Mouse (Mus musculus) thymus, postnatal 4 days (tissue): ENCODE data around the gene Gm21988.

ENCODE experiments used
- DNase-seq: peaks from one replicate; pipeline ENCODE4 v3.0.0; 2021

The Gm21988 gene

GRCm38 (mm10) chr11:70215301-70215700 lies 24.3 kb downstream of the Gm21988 start:
- no peak for DNase-seq

- no peak for DNase-seq
These were observed 24.8 kb downstream of the Gm21988 start for GRCm38 (mm10) chr11:70214856-70215209.

- DNase-seq = no peak
These were observed 25.3 kb downstream of the Gm21988 start for GRCm38 (mm10) chr11:70214191-70214855.

GRCm38 (mm10) chr11:70213736-70214135 lies 25.9 kb downstream of the Gm21988 start:
- no peak for DNase-seq

- peak; percentile 78 for DNase-seq
These were observed 26.7 kb downstream of the Gm21988 start for GRCm38 (mm10) chr11:70212896-70213295.

GRCm38 (mm10) chr11:70212423-70212822 lies 27.2 kb downstream of the Gm21988 start, which contains the start of gene Slc16a11:
TSS of gene Slc16a11 (plus strand) at chr11:70212752.
- DNase-seq = no peak

GRCm38 (mm10) chr11:70211972-70212371 lies 27.7 kb downstream of the Gm21988 start:
- DNase-seq = no peak

- DNase-seq = no peak
These were observed 28.9 kb downstream of the Gm21988 start for GRCm38 (mm10) chr11:70210681-70211080.

GRCm38 (mm10) chr11:70208778-70209388 lies 30.7 kb downstream of the Gm21988 start:
- DNase-seq = no peak

- DNase-seq = no peak
These were observed 32.3 kb downstream of the Gm21988 start for GRCm38 (mm10) chr11:70207283-70207682.

- no peak for DNase-seq
These were observed 32.8 kb downstream of the Gm21988 start for GRCm38 (mm10) chr11:70206801-70207200.

GRCm38 (mm10) chr11:70201691-70202090 lies 37.9 kb downstream of the Gm21988 start:
- peak; percentile 93 for DNase-seq

GRCm38 (mm10) chr11:70200036-70200608 lies 39.5 kb downstream of the Gm21988 start:
- no peak for DNase-seq

GRCm38 (mm10) chr11:70199107-70199506 lies 40.5 kb downstream of the Gm21988 start:
- DNase-seq = no peak

GRCm38 (mm10) chr11:70198332-70198731 lies 41.3 kb downstream of the Gm21988 start:
- DNase-seq = no peak

- DNase-seq = no peak
These were observed 46.0 kb downstream of the Gm21988 start for GRCm38 (mm10) chr11:70193354-70194285.

- no peak for DNase-seq
These were observed 47.5 kb downstream of the Gm21988 start for GRCm38 (mm10) chr11:70192157-70192556.

- no peak for DNase-seq
These were observed 48.4 kb downstream of the Gm21988 start for GRCm38 (mm10) chr11:70191188-70191587.

- no peak for DNase-seq
These were observed 50.1 kb downstream of the Gm21988 start for GRCm38 (mm10) chr11:70189319-70190134.
